ENCODE assay signal across 26 mouse cellular contexts in genomic region chr15:102866788-102867187, GRCm38 (mm10). TPM values are rescaled to one million over a fixed set of nuclear protein-coding genes. Genes with fewer than 3 reads are reported as not detected.
DNase-seq lines count a peak whose midpoint lies in the region; TF ChIP-seq lines count a peak whose summit lies in the region.
"Had no signal": no experiment of that assay in that cellular context is flagged by ENCODE, and none has a peak within 500 bp of the region (broad histone marks: within the 10 kb centered on the region; RNA-seq: fewer than 3 reads in every experiment).

No protein-coding gene starts in this region.

- H3K9me3 ChIP-seq in heart, embryonic 10.5 days, result no peaks in the 10 kb centered on the region
- H3K9me3 ChIP-seq in MEL (replicated peaks; ENCODE audit: insufficient read depth, low read length), result no peaks in the 10 kb centered on the region
- H3K9me3 ChIP-seq: G1E had no signal

- H3K27ac ChIP-seq in heart, embryonic 10.5 days, result no peak overlapping the region
- H3K27ac ChIP-seq in MEL (ENCODE audit: control insufficient read depth, low read depth, low read length), result peak overlapping the region; percentile 58

- H3K36me3 ChIP-seq in heart, embryonic 10.5 days, result no peaks in the 10 kb centered on the region
- peaks cover 0 to 13% of the 10 kb centered on the region in 2 experiments; a peak in 2 of 4 replicates for H3K36me3 ChIP-seq in MEL (ENCODE audit: control insufficient read depth in 1 of 2, insufficient read depth in 2 of 2, low read length in 2 of 2)
- H3K36me3 ChIP-seq: G1E had no signal

- 83% methylated on average over 3 of the region's 3 CpGs for WGBS in heart, embryonic 10.5 days

- peak overlapping the region; percentile 32 for H3K9ac ChIP-seq in MEL (ENCODE audit: control insufficient read depth, low read depth, low read length, poor library complexity, severe bottlenecking)

- H3K27me3 ChIP-seq in heart, embryonic 10.5 days (ENCODE audit: insufficient read depth, poor library complexity, severe bottlenecking), result no peaks in the 10 kb centered on the region; the same call in none of the 2 replicates
- peaks cover 9 to 10% of the 10 kb centered on the region in 2 experiments for H3K27me3 ChIP-seq in MEL (ENCODE audit: control insufficient read depth in 1 of 2, insufficient read depth in 2 of 2, low read length in 2 of 2)
- H3K27me3 ChIP-seq: Patski had no signal

- H3K4me3 ChIP-seq in heart, embryonic 10.5 days, result no peak overlapping the region
- H3K4me3 ChIP-seq in MEL (ENCODE audit: control insufficient read depth in 1 of 2, insufficient read depth in 1 of 2, low read depth in 2 of 2, low read length in 2 of 2), result peak overlapping the region in 1 of 2 experiments; percentile 51; a peak in 2 of 4 replicates

- H3K79me2 ChIP-seq in MEL (ENCODE audit: control insufficient read depth, insufficient read depth, low read length, poor library complexity), result no peaks in the 10 kb centered on the region

- no peak for TF ChIP-seq POLR2A in MEL (IDR thresholded peaks at IDR 0.05; ENCODE audit: control insufficient read depth in 1 of 2, insufficient read depth in 1 of 2, low read depth in 1 of 2, low read length in 2 of 2, poor library complexity in 1 of 2)

- TF ChIP-seq CTCF in MEL (IDR thresholded peaks at IDR 0.05 in 2 of 3, conservative IDR thresholded peaks at IDR 0.05 in 1 of 3; ENCODE audit: control insufficient read depth in 1 of 3, insufficient read depth in 1 of 3, low read depth in 2 of 3, low read length in 3 of 3, poor library complexity in 1 of 3, severe bottlenecking in 1 of 3), result no peak

- no peaks in the 10 kb centered on the region for H3K4me1 ChIP-seq in heart, embryonic 10.5 days
- peaks cover 8 to 13% of the 10 kb centered on the region in 2 experiments for H3K4me1 ChIP-seq in MEL (ENCODE audit: control insufficient read depth in 1 of 2, insufficient read depth in 2 of 2, low read length in 2 of 2)

- TF ChIP-seq EP300 in MEL (IDR thresholded peaks at IDR 0.05; ENCODE audit: low read depth in 1 of 2, low read length in 2 of 2), result peak; percentile 73 to 88

- DNase-seq in heart, adult 11 months, result peak; percentile 40
- DNase-seq in heart, adult 18-20 months, result no peak
- DNase-seq in heart, embryonic 10.5 days (ENCODE audit: low spot score), result peak; percentile 24
- DNase-seq in heart, adult 9 months (ENCODE audit: low spot score in 2 of 2), result no peak
- peak; percentile 91 for DNase-seq in MEL (ENCODE audit: low read depth, low spot score)
- peak; percentile 85 for DNase-seq in MEL-GATA-1-ER (ENCODE audit: extremely low read depth, low read depth)
- DNase-seq in layer of hippocampus, postnatal 10 days (ENCODE audit: low spot score in 2 of 2), result no peak
- DNase-seq in kidney, postnatal 4 days, result no peak
- DNase-seq: adrenal gland, adult 2 months; adrenal gland, adult 8-10 months; adrenal gland, postnatal 10 days; adrenal gland, postnatal 14 days; adrenal gland, postnatal 25 days; adrenal gland, postnatal 36 days; B cell, adult 2 months; cerebellum, adult 11 months; cerebellum, adult 11-12 months; cerebellum, adult 18-20 months; cerebellum, adult 2 months had no signal

- no peak for TF ChIP-seq RAD21 in MEL (IDR thresholded peaks at IDR 0.05; ENCODE audit: low read depth, low read length)

TF ChIP-seq in MEL, 35 proteins besides CTCF, POLR2A, EP300 and RAD21:
- TF ChIP-seq BHLHE40 (IDR thresholded peaks at IDR 0.05; ENCODE audit: borderline replicate concordance, low read depth, low read length), result no peak; the same call in none of the 2 replicates
- TF ChIP-seq ZKSCAN1 (IDR thresholded peaks at IDR 0.05; ENCODE audit: low read depth, low read length), result no peak
- no peak for TF ChIP-seq GABPA (IDR thresholded peaks at IDR 0.05; ENCODE audit: low read depth, low read length)
- TF ChIP-seq POLR2AphosphoS2 (IDR thresholded peaks at IDR 0.05; ENCODE audit: low read length), result no peak
- 0 out of 2 replicates have a peak, but pooled peaks have one; percentile 44 for TF ChIP-seq RCOR1 (IDR thresholded peaks at IDR 0.05; ENCODE audit: low read depth, low read length)
- no peak for TF ChIP-seq MAX (IDR thresholded peaks at IDR 0.05; ENCODE audit: low read length)
- peak; percentile 79 for TF ChIP-seq GATA1 (IDR thresholded peaks at IDR 0.05; ENCODE audit: low read depth, low read length)
- no peak for TF ChIP-seq MEF2A (IDR thresholded peaks at IDR 0.05; ENCODE audit: extremely low read depth, insufficient replicate concordance, low read depth, low read length, poor library complexity, severe bottlenecking)
- TF ChIP-seq ZMIZ1 (IDR thresholded peaks at IDR 0.05; ENCODE audit: low read depth, low read length), result no peak
- TF ChIP-seq MYB (IDR thresholded peaks at IDR 0.05; ENCODE audit: low read depth, low read length), result peak; percentile 75
- TF ChIP-seq MYC (IDR thresholded peaks at IDR 0.05; ENCODE audit: low read depth, low read length), result peak; percentile 63; the same call in 1 of the 2 replicates
- peak; percentile 60 for TF ChIP-seq TAL1 (IDR thresholded peaks at IDR 0.05; ENCODE audit: low read length)
- TF ChIP-seq CHD1 (IDR thresholded peaks at IDR 0.05; ENCODE audit: low read depth, low read length), result no peak; the same call in 1 of the 2 replicates
- TF ChIP-seq UBTF (IDR thresholded peaks at IDR 0.05; ENCODE audit: borderline replicate concordance, insufficient read depth, low read depth, low read length), result no peak
- no peak for TF ChIP-seq TBP (IDR thresholded peaks at IDR 0.05; ENCODE audit: low read depth, low read length)
- TF ChIP-seq TCF12 (IDR thresholded peaks at IDR 0.05; ENCODE audit: low read depth, low read length), result peak; percentile 87
- no peak for TF ChIP-seq JUND (IDR thresholded peaks at IDR 0.05; ENCODE audit: low read depth, low read length)
- TF ChIP-seq SIN3A (IDR thresholded peaks at IDR 0.05; ENCODE audit: low read length), result peak; percentile 72
- TF ChIP-seq HCFC1 (IDR thresholded peaks at IDR 0.05; ENCODE audit: low read depth, low read length), result 0 out of 2 replicates have a peak, but pooled peaks have one; percentile 48
- peak; percentile 90 for TF ChIP-seq ETS1 (IDR thresholded peaks at IDR 0.05; ENCODE audit: low read depth, low read length)

RNA-seq across cellular contexts. Expression of gene Hoxc13, which starts 54.1 kb away (rescaled TPM):
- total RNA-seq in heart, adult 18-20 months (2021), result not detected
- polyA plus RNA-seq in heart, embryonic 10.5 days (2016; fragmentation: Nextera tagmentation; extraction: Ambion mirVana), result not detected in 2 replicates
- not detected in 2 replicates for total RNA-seq in MEL (2012; rRNA removed)
- not detected for polyA plus RNA-seq in MEL (2012; ENCODE audit: insufficient read depth in 1 of 2, insufficient read length in 2 of 2, low read depth in 1 of 2, low replicate concordance in 2 of 2, missing spikeins in 1 of 2)
- not detected for total RNA-seq in layer of hippocampus, postnatal 10 days (2021)
- total RNA-seq: adrenal gland, adult 18-20 months; adrenal gland, adult 2 months; adrenal gland, adult 8-10 months; adrenal gland, postnatal 10 days; adrenal gland, postnatal 14 days; adrenal gland, postnatal 25 days; adrenal gland, postnatal 36 days; adrenal gland, postnatal 4 days; CH12.LX; G1E had no signal
- polyA plus RNA-seq: activated CD4-positive, CD25-positive, alpha-beta regulatory T cell, adult 4 months; adrenal gland, adult 2 months; CD4-positive, CD25-positive, alpha-beta regulatory T cell, adult 4 months; cerebellum, adult 2 months; G1E had no signal

Comparison
In these comparisons a context has a peak if more than half of its experiments do, and no peak if none do; other contexts are left out.
1. DNase-seq: peak in heart, adult 11 months (single experiment), heart, embryonic 10.5 days (single experiment), MEL (single experiment) and MEL-GATA-1-ER (single experiment); none in heart, adult 18-20 months (0 of 2), heart, adult 9 months (0 of 2), layer of hippocampus, postnatal 10 days (0 of 2) and kidney, postnatal 4 days (0 of 2).